Mouse (Mus musculus) lung, adult 18-20 months (tissue): ENCODE data around the gene Dusp12.

Experiments used
- DNase-seq, 2 experiments: peaks; one replicate each; pipeline ENCODE4 v3.0.0; 2022; ENCODE audit warnings: mixed read lengths in 2 of 2

Dusp12 gene

DNA sequence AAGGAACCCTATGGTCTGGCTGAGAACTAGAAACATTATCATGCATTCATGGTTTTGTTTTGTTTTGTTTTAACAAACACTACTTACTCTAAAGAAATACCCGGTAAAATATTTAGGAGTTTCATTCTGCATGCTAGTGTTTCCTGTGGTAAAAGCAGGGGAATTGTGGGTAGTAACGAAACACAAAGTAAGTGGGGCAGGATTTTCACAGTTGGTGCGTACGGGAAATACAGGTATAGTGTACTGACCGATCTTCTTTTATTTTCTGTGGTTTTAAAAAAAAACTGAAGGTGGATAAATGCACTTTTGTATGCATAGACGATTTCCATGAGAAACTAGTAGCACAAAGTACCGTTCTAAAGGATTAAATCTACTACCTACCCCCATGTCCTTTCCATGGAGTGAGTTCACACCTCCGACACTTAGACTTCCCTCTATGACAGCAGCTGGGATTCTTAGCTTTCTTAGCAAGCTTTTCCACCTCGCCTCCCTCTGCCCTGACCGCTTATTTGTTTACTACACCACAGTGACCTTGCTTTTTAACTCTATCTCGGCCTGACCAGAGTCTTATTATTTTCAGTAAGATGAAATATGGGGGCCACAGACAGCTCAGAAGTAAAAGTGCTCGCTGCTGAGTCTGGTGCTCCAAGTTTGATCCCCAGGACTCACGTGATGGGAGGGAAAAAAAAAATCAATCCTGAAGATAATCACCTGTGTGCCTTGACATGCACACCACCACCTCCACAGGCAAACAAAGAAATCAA is 23.5 kb downstream of the Dusp12 start:
- DNase-seq: no peak

DNA sequence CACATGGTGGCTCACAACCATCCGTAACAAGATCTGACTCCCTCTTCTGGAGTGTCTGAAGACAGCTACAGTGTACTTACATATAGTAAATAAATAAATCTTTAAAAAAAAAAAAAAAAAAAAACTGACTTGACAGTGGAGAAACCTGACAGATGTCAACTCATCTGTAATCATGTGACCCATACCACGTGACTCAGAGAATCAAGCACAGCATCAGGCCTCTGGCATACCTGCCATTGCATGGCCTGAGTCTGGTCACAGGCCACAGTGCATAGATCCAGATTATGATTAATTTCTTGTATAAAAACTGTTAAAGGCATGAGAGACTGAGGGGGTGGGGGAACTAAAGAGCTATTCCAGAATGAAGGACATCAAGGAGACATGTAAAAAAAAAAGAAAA is 26.5 kb downstream of the Dusp12 start:
- no peak for DNase-seq

- DNase-seq: no peak
Observed at GRCm38 (mm10) chr1:170857369-170857768, 28.0 kb downstream of the Dusp12 start.

DNA sequence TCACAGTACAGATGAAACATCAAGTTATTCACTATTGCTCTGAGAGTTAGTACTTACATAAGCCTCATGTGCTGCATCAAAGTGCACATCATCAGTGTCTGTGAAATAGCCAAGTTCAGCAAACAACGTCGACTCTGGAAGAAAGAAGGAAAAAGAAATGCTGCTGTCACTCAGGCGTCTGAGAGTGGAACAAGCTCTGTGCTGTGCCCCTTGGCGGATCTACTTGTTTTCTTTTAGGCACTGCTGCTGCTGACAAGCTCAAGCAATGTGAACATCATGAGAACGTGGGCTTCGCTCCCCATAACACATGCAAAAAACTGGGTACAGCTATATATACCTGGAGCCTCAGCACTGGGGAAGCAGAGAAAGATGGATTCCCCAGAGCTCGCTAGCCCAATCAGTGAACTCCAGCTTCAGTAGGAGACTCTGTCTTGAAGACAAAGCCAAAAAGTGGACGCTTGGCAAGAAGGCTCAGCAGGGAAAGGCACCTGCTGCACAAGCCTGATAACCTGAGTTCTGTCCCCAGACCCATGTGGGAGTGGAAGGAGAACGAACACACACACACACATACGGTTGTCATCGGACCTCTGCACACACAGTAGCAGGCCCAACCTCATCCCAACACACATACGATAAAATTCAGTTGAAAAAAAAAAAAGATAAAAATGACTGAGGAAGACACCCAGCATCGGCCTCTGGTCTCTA is 30.1 kb downstream of the Dusp12 start:
- peak; percentile 31 to 51 for DNase-seq

DNA sequence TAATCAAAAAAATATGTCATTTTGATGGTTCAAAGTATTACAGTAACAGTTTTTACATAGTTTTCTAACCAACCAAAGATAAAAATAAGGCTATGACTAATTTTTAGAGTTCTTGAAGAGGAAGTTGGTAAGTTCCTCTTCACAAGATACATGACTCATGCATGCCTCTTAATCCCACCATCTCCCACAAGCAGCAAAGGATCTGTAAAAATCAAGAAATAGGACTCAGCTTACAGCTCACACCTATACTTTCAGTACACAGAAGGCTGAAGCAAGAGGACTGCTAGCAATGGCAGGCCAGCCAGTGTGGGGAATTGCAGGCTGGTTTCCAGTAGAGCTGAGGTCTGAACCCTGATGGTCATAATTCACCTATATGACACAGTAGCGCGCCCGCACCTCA is 31.7 kb downstream of the Dusp12 start:
- DNase-seq: no peak

DNA sequence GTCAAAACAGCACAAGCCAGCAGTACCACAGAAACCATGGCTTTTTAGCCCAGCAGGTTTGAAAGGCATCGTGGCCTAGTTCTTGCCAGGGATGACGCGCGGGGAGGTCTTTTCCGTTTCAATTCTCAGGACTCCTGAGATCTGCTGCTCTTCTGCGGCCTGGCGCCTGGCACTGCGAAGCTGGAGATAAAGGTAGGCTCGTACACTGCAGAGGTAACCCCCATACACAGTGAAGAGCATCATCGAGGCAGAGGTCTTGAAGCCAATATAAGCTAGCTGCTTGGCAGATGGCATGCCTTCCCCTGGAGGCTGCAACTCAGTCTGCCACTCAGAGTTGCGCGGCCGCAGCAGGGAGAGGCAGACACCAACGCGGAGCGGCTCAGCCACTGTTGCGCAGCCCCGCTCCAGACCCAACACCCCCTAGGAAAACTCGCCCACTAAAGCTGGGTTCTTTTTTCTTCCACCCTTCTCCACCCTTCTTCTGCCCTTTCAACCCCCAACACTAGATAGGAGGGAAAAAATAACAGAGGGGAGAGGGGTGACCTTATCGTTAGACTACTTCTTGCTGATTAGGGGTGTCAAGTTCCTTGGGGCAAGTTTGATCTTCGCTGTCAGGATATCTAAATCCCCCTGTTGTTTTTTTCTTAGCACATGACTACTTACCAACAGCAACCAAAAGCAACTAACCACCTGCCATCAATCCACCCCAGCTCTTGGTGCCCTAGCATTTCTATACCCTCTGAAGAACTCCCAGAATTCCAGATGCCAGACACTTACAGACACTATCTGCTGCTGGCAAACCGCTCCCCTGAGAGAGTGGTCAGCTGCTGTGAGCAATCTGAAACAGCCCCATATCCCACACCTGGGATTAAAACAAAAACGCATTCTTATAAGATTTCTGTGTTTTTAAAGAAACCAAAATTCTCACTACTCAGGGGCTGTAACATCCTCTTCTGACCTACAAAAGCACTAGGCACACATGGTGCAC is 34.4 kb downstream of the Dusp12 start:
- no peak for DNase-seq

- DNase-seq: no peak
Observed at GRCm38 (mm10) chr1:170850007-170850406, 35.3 kb downstream of the Dusp12 start.

DNA sequence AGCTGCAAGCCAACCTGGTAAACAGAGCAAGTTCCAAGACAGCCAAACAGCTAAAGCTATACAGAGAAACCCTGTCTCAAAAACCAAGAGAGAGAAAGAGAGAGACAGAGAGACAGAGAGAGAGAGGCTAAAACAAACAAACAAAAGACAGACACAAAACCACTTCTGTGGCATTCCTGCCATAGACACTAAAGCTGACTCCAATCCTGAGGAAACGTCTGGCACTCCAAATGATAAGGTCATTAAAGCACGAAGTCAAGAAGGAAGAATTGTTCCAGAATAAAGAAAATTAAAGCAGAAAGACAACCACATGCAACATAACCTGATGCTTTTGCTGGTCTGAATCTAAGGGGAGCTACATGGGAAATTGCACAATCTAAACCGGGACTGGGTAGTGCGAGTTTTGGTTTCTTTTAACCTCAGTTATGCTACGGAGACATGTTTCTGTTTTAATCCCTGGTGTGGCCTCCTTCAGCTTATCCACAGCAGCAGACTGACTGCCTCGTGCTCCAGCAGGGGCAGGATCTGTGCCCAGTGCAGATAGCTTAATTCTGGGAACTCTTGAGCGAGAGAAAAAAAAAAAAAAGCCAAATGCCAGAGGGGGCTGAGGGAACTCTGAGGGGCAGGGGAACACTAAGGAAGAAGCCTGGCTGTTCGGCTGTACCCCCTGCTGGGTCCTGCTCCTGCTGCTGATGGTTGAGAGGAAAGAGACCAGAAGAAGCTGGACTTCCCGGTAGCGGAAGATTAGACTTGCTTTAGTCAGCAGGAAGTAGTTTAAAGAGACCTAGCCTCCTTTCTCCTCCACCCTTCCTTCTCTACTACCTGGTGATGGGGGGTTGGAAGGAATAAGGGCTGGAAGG is 39.7 kb downstream of the Dusp12 start:
- no peak for DNase-seq

DNA sequence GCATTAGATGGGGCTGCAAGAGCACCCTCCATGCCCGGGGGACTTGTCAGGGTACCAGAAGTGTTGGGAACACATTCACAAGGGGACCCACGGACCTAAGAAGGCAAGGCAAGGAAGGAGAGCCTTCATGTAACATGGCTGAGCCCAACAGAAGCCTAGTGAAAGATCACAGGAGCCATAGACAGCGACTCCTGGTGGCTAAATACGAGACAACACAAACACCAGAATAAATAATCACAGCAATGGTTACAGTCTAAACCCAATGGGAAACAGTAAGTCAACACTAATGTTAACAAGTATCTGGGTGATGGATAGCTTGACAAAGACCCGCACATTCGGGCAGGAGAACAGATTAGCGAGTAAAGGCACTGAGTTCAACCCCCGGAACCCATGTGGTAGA is 41.0 kb downstream of the Dusp12 start:
- DNase-seq: no peak

GRCm38 (mm10) chr1:170839685-170840084 is 45.7 kb downstream of the Dusp12 start:
- no peak for DNase-seq

DNA sequence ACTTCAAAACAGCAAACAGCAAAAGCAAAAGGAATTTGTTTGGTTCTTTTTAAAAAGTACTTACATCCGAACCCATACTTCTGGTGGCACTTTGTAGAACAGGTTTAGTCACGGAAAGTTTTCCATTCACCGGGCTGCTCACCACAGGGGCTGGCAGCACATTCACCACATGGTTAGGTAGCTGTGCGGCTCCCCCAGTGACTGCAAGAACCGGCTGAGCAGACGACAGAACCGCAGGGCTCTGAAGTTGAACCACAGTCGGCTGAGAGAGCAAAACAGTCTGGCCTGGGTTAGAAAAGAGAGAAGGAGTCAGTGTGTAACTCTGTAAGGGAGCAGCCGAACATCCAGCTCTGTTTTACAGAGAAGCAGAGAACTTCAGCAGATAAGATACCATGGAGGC is 50.6 kb downstream of the Dusp12 start:
- peak; percentile 22 to 40 for DNase-seq

- DNase-seq: no peak
Observed at GRCm38 (mm10) chr1:170829781-170830180, 55.6 kb downstream of the Dusp12 start.

DNA sequence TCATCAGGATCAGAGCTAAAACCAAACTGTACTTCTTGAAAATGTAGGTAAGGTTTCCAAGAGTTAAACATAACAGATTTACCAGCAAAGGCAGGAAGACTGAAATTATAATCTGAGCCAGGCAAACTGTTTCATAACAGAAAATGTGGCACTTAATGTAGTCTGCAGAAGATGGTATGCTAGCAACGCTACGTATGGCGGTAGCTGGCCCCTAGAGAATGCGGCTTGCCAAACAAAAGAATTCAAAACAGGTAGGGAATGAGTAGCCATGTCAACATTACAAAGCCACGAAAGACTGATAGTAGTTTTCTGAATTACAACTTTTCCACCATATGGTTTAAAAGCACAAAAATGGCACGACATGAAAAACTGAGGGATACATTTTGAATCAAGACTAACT is 56.0 kb downstream of the Dusp12 start:
- peak; percentile 25 to 35 for DNase-seq
